Mouse (Mus musculus) forebrain, embryonic 11.5 days (tissue): ENCODE results near the gene Mrpl9. TPM values are rescaled to one million over a fixed set of nuclear protein-coding genes. Genes with fewer than 3 reads are reported as not detected.
A peak's percentile ranks its signal among the peaks of the same experiment; 100 is the strongest.

ENCODE experiments used
- ATAC-seq: fragments of 200-750 bp; cut with Nextera tagmentation; replicated peaks from 2 replicates; pipeline ENCODE4 v1.8.0; 2017; ENCODE audit warnings: moderate TSS enrichment; ENCODE audit not compliant: low FRiP score
- DNase-seq: peaks from one replicate; pipeline ENCODE4 v3.0.0-alpha.2; 2017; ENCODE audit warnings: low spot score
- H3K27ac ChIP-seq: fragments of 300-500 bp; sonication (generic); 2 replicates; pipeline ENCODE4 v1.5.1; 2014; ENCODE audit warnings: low read depth, low read length
- H3K27me3 ChIP-seq: fragments of 300-500 bp; sonication (generic); 2 replicates; pipeline ENCODE4 v1.6.1; 2014; ENCODE audit warnings: mild to moderate bottlenecking, low read length, mixed read lengths; ENCODE audit not compliant: control insufficient read depth, insufficient read depth
- H3K36me3 ChIP-seq: fragments of 300-500 bp; sonication (generic); 2 replicates; pipeline ENCODE4 v1.6.1; 2014; ENCODE audit warnings: mild to moderate bottlenecking, low read length, moderate library complexity, mixed read lengths; ENCODE audit not compliant: control insufficient read depth, insufficient read depth
- H3K4me1 ChIP-seq: fragments of 300-500 bp; sonication (generic); replicated peaks from 2 replicates; pipeline ENCODE4 v1.6.1; 2014; ENCODE audit warnings: low read length, mixed read lengths; ENCODE audit not compliant: control insufficient read depth, insufficient read depth
- H3K4me2 ChIP-seq: fragments of 300-500 bp; sonication (generic); 2 replicates; pipeline ENCODE4 v1.6.1; 2014; ENCODE audit warnings: low read depth, mild to moderate bottlenecking, low read length, moderate library complexity, mixed read lengths; ENCODE audit not compliant: severe bottlenecking
- H3K4me3 ChIP-seq: fragments of 300-500 bp; sonication (generic); 2 replicates; pipeline ENCODE4 v1.5.1; 2014; ENCODE audit warnings: low read depth, low read length
- H3K9ac ChIP-seq: fragments of 300-500 bp; sonication (generic); 2 replicates; pipeline ENCODE4 v1.6.1; 2014; ENCODE audit warnings: low read length
- H3K9me3 ChIP-seq: fragments of 300-500 bp; sonication (generic); 2 replicates; pipeline ENCODE4 v1.6.1; 2016; ENCODE audit warnings: low read length, mixed read lengths; ENCODE audit not compliant: control insufficient read depth
- WGBS: fragments of 180-500 bp; shearing (Covaris S2); extraction: QIAGEN DNeasy Blood & Tissue Kit; methylation state at CpG from one replicate; pipeline ENCODE4 v1.1.7; 2014; 5-methylcytosine and 5-hydroxymethylcytosine counted together
- polyA plus RNA-seq: library from polyadenylated mRNA; unstranded; fragments of >200 nt; fragmentation: Nextera tagmentation; extraction: Ambion mirVana; gene quantifications from 2 replicates; pipeline ENCODE4 v1.2.1, GENCODE M21; 2014

Gene Mrpl9
- polyA plus RNA-seq, 1 experiment from 2014 or later = 67.0 TPM

DNA sequence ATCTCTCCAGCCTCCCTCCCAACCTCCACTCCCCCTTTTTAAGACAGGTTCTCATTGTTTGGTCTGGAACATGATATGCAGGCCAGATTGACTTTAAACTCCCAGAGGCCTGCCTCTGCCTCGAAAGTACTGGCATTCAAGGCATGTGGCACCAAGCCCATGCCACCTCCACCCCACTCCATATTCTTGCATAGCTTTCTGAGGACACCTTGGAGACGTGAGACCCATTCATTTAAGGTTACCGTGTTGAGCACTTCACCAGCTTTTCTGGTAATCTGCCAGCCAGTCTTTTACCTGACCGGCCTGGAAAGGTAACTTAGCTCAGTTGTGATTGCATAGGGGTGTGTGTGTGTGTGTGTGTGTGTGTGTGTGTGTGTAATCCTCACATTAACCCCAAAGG is 37.6 kb upstream of the Mrpl9 start:
- Histone ChIP-seq H3K27me3 (no peaks in the 10 kb centered on the region), H3K36me3 (no peaks in the 10 kb centered on the region), H3K4me3 (no peak overlapping the region), H3K9ac (no peak overlapping the region), H3K4me2 (no peak overlapping the region), H3K27ac (no peak overlapping the region), H3K9me3 (no peaks in the 10 kb centered on the region), H3K4me1 (peaks cover 6% of the 10 kb centered on the region; the same call in 1 of the 2 replicates)
- no peak for DNase-seq
- ATAC-seq = no peak
- 80% methylated on average over 4 of the region's 4 CpGs for whole genome bisulfite sequencing

- Histone ChIP-seq H3K9ac (peak overlapping the region; percentile 73), H3K4me3 (peak overlapping the region; percentile 46), H3K36me3 (no peaks in the 10 kb centered on the region), H3K27me3 (no peaks in the 10 kb centered on the region), H3K27ac (no peak overlapping the region), H3K4me1 (no peaks in the 10 kb centered on the region; the same call in 1 of the 2 replicates), H3K4me2 (peak overlapping the region; percentile 88), H3K9me3 (no peaks in the 10 kb centered on the region)
- 9% methylated on average over 25 of the region's 25 CpGs for WGBS
- DNase-seq (no peak), ATAC-seq (peak; percentile 64)
Measured at GRCm38 (mm10) chr3:94412530-94412929, 30.6 kb upstream of the Mrpl9 start.

- Histone ChIP-seq H3K9ac (peak within 1 kb of the TSS; percentile 73), H3K9me3 (no peaks in the 10 kb centered on the region), H3K4me3 (peak within 1 kb of the TSS; percentile 46), H3K4me2 (peak within 1 kb of the TSS; percentile 88), H3K36me3 (no peaks in the 10 kb centered on the region), H3K27ac (0 out of 2 replicates have a peak within 1 kb of the TSS, but pooled peaks have one; percentile 6), H3K27me3 (no peaks in the 10 kb centered on the region), H3K4me1 (no peaks in the 10 kb centered on the region; the same call in 1 of the 2 replicates)
- ATAC-seq (peak; percentile 100), DNase-seq (peak; percentile 98)
- 7% methylated on average over 52 of the region's 52 CpGs for WGBS
Measured at GRCm38 (mm10) chr3:94413031-94413679, 30.0 kb upstream of the Mrpl9 start, which contains the start of gene Tdrkh. TSS of gene Tdrkh (plus strand) at chr3:94413273.

DNA sequence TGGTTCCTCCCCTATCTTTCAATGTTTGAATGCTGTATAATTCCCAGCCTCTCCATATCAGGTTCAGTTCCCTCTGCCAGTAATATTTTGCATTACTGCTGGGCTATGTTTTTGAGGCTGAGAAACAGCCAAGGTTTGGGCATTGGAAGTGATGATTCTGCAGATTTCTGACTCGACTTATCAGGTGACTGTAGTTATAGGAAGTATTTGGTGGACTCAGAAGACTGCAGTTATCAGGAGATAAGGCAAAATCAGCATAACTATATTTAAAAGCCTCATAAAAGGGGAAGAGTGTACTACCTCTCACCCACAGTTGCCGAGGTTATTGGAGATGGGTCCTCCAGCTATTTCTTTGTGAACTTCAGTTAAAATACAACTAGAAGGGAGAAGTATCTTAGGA is 12.1 kb upstream of the Mrpl9 start:
- H3K4me2 ChIP-seq = no peak overlapping the region
- ATAC-seq = no peak
- no peaks in the 10 kb centered on the region for H3K27me3 ChIP-seq
- H3K27ac ChIP-seq = no peak overlapping the region
- H3K9ac ChIP-seq = no peak overlapping the region
- H3K4me3 ChIP-seq = no peak overlapping the region
- no peaks in the 10 kb centered on the region for H3K4me1 ChIP-seq
- no peaks in the 10 kb centered on the region for H3K9me3 ChIP-seq
- no peaks in the 10 kb centered on the region; the same call in 1 of the 2 replicates for H3K36me3 ChIP-seq
- 80% methylated on average over 2 of the region's 2 CpGs for WGBS
- no peak for DNase-seq

DNA sequence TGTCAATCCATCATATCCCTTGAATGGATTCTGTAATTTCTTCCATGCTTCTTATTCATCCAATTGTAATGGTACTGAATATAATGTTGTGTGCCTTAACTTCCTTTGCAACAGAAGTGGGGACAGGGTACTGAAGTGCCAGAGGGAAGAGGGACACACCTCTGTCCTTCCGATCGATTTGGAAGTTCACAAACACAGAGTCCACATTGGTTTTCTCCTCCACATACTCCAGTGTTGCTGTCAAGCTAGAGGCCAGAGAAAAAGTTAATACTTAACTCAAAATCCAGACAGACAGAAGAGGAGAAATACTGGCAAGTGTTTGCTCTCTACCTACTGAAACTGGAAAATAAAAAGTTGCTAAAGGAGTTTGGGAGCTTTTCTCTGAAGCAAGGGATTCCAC is 8.8 kb upstream of the Mrpl9 start:
- Histone ChIP-seq H3K27ac (no peak overlapping the region), H3K4me2 (no peak overlapping the region), H3K4me1 (no peaks in the 10 kb centered on the region), H3K27me3 (no peaks in the 10 kb centered on the region), H3K9me3 (no peaks in the 10 kb centered on the region), H3K4me3 (no peak overlapping the region), H3K36me3 (no peaks in the 10 kb centered on the region), H3K9ac (no peak overlapping the region)
- WGBS = 92% methylated on average over 2 of the region's 2 CpGs
- ATAC-seq (no peak), DNase-seq (no peak)

GRCm38 (mm10) chr3:94436420-94436819 is 6.7 kb upstream of the Mrpl9 start:
- Histone ChIP-seq H3K4me3 (no peak overlapping the region), H3K4me1 (no peaks in the 10 kb centered on the region), H3K36me3 (no peaks in the 10 kb centered on the region), H3K9ac (no peak overlapping the region), H3K27ac (no peak overlapping the region), H3K4me2 (no peak overlapping the region), H3K27me3 (no peaks in the 10 kb centered on the region), H3K9me3 (no peaks in the 10 kb centered on the region)
- no peak for ATAC-seq
- WGBS = 83% methylated on average over 9 of the region's 9 CpGs
- DNase-seq = no peak

DNA sequence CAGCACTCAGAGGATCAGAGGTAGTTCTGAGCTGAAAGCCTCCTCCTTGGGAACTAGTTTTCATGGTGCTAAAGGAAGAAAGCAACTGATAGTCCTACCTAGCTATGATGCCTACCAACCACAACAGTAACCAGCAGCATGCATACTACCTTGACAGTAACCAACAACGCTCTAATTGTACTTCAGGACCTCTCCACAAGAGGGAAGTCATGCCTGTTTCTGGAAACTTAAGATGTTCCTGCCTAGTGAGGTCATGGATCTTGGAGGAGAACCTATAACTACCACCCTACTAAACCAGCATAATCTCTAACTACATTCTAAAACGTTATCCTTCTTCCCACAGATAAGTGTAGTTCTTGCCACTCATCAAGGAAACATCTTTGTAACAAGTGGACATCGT is 1.9 kb upstream of the Mrpl9 start:
- no peak overlapping the region for H3K27ac ChIP-seq
- H3K36me3 ChIP-seq = no peaks in the 10 kb centered on the region; the same call in 1 of the 2 replicates
- no peaks in the 10 kb centered on the region for H3K27me3 ChIP-seq
- no peak overlapping the region for H3K4me2 ChIP-seq
- no peaks in the 10 kb centered on the region for H3K9me3 ChIP-seq
- no peak overlapping the region for H3K9ac ChIP-seq
- ATAC-seq = no peak
- H3K4me3 ChIP-seq = no peak overlapping the region
- DNase-seq = no peak
- 0 out of 2 replicates have a peak, but pooled peaks cover 3% of the 10 kb centered on the region for H3K4me1 ChIP-seq
- WGBS = 42% methylated on average over 3 of the region's 3 CpGs

DNA sequence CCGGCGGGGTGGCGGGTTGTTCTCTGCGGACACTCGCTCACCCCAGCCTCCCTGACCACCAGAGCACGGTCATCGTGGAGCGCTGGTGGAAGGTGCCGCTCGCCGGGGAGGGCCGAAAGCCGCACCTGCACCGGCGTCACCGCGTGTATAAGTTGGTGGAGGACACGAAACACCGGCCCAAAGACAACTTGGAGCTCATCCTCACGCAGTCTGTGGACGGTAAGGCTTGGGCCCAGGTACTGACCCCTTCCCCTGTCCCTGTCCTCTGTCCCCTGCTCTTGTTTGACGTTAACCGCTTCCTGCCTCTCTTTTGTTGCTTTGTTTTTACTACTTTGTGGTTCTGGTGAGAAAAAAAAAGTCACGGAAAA is 463 bp downstream of the Mrpl9 start, which contains the start of gene Oaz3:
Oaz3 (minus strand) TSS at position 319 of the 368 bp plus-strand sequence.
- Histone ChIP-seq H3K4me1 (0 out of 2 replicates have a peak, but pooled peaks cover 3% of the 10 kb centered on the region), H3K4me3 (peak within 1 kb of the TSS; percentile 94), H3K9me3 (no peaks in the 10 kb centered on the region), H3K27ac (0 out of 2 replicates have a peak within 1 kb of the TSS, but pooled peaks have one; percentile 50), H3K27me3 (no peaks in the 10 kb centered on the region), H3K36me3 (peaks cover 10% of the 10 kb centered on the region), H3K9ac (peak within 1 kb of the TSS; percentile 90), H3K4me2 (peak within 1 kb of the TSS; percentile 88)
- WGBS = under 1% methylated on average over 24 of the region's 24 CpGs
- ATAC-seq = no peak; the same call in 1 of the 2 replicates
- no peak for DNase-seq

GRCm38 (mm10) chr3:94449377-94449776 is 6.3 kb downstream of the Mrpl9 start:
- no peak overlapping the region for H3K4me3 ChIP-seq
- H3K9me3 ChIP-seq = no peaks in the 10 kb centered on the region
- ATAC-seq (no peak), DNase-seq (no peak)
- peaks cover 10% of the 10 kb centered on the region for H3K36me3 ChIP-seq
- no peak overlapping the region for H3K27ac ChIP-seq
- no peaks in the 10 kb centered on the region for H3K27me3 ChIP-seq
- no peaks in the 10 kb centered on the region for H3K4me1 ChIP-seq
- no peak overlapping the region for H3K4me2 ChIP-seq
- H3K9ac ChIP-seq = no peak overlapping the region
- 93% methylated on average over 2 of the region's 2 CpGs for WGBS
